Mouse (Mus musculus) forebrain, embryonic 12.5 days (tissue): ENCODE results near the gene Hmgcl. TPM values are rescaled to one million over a fixed set of nuclear protein-coding genes. Genes with fewer than 3 reads are reported as not detected.
"Not testable (repeated sequence)": the region's sequence is repeated elsewhere in the genome, so short reads cannot be mapped to it uniquely, and the experiment has no call there.

Source experiments
- ATAC-seq: fragments of 200-750 bp; cut with Nextera tagmentation; 2 replicates; pipeline ENCODE4 v1.8.0; 2017; ENCODE audit warnings: moderate TSS enrichment; ENCODE audit not compliant: low FRiP score
- H3K27ac ChIP-seq: fragments of 300-500 bp; sonication (generic); 2 replicates; pipeline ENCODE4 v1.5.1; 2016; ENCODE audit warnings: mild to moderate bottlenecking
- H3K27me3 ChIP-seq: fragments of 300-500 bp; sonication (generic); 2 replicates; pipeline ENCODE4 v1.6.1; 2016; ENCODE audit warnings: mild to moderate bottlenecking
- H3K36me3 ChIP-seq: fragments of 300-500 bp; sonication (generic); replicated peaks from 2 replicates; pipeline ENCODE4 v1.6.1; 2016; ENCODE audit warnings: mild to moderate bottlenecking
- H3K4me1 ChIP-seq: fragments of 300-500 bp; sonication (generic); 2 replicates; pipeline ENCODE4 v1.6.1; 2016
- H3K4me2 ChIP-seq: fragments of 300-500 bp; sonication (generic); 2 replicates; pipeline ENCODE4 v1.6.1; 2016; ENCODE audit warnings: mild to moderate bottlenecking, moderate library complexity
- H3K4me3 ChIP-seq: fragments of 300-500 bp; sonication (generic); replicated peaks from 2 replicates; pipeline ENCODE4 v1.5.1; 2016; ENCODE audit warnings: mild to moderate bottlenecking
- H3K9ac ChIP-seq: fragments of 300-500 bp; sonication (generic); 2 replicates; pipeline ENCODE4 v1.6.1; 2016; ENCODE audit warnings: mild to moderate bottlenecking
- H3K9me3 ChIP-seq: fragments of 300-500 bp; sonication (generic); 2 replicates; pipeline ENCODE4 v1.6.1; 2016
- WGBS: fragments of 180-500 bp; shearing (Covaris S2); methylation state at CpG from one replicate; pipeline ENCODE4 v1.1.7; 2016; 5-methylcytosine and 5-hydroxymethylcytosine counted together
- polyA plus RNA-seq: library from polyadenylated mRNA; unstranded; fragments of >200 nt; fragmentation: Nextera tagmentation; extraction: Ambion mirVana; gene quantifications from 2 replicates; pipeline ENCODE4 v1.2.1, GENCODE M21; 2016

Gene Hmgcl
- polyA plus RNA-seq, 1 experiment from 2014 or later = 55.8 TPM

DNA sequence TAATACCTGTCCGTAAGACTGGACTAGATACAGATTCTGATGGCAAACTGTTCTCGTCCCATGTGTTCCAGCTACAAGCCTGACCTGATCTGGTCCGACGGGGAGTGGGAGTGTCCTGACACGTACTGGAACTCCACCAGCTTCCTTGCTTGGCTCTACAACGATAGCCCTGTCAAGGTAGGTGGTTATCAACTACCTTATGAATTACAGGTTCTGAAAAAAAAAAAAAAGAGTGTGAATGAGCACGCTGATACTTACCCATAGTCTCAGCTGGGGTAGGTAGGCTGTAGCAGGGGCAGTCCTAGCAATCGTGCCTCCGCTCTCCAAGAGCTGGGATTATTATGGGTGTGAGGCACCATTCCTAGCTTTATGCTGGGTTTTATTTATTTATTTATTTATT, 16.4 kb upstream of the Hmgcl start:
- Histone ChIP-seq H3K36me3 (peaks cover 31% of the 10 kb centered on the region), H3K27me3 (no peaks in the 10 kb centered on the region), H3K9ac (no peak overlapping the region), H3K9me3 (no peaks in the 10 kb centered on the region), H3K27ac (no peak overlapping the region), H3K4me2 (no peak overlapping the region), H3K4me1 (no peaks in the 10 kb centered on the region), H3K4me3 (no peak overlapping the region)
- WGBS = 94% methylated on average over 9 of the region's 9 CpGs
- ATAC-seq = no peak

DNA sequence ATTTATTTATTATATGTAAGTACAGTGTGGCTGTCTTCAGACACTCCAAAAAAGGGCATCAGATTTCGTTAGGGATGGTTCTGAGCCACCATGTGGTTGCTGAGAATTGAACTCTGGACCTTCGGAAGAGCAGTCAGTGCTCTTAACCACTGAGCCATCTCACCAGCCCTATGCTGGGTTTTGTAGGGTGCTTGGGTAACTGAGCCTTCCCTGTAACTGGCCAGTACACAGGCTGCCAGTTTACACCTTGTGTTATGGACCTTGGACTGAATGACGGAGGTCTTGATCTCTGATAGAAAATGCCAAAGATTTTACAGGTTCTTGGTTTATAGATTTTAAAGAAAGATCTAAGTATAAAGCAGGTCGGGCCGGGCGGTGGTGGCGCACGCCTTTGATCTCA, 16.0 kb upstream of the Hmgcl start:
- Histone ChIP-seq H3K27ac (no peak overlapping the region), H3K27me3 (no peaks in the 10 kb centered on the region), H3K9me3 (no peaks in the 10 kb centered on the region), H3K36me3 (peaks cover 31% of the 10 kb centered on the region), H3K4me2 (no peak overlapping the region), H3K4me1 (peaks cover 4% of the 10 kb centered on the region), H3K4me3 (no peak overlapping the region), H3K9ac (no peak overlapping the region)
- 93% methylated on average over 8 of the region's 8 CpGs for WGBS
- ATAC-seq = no peak

DNA sequence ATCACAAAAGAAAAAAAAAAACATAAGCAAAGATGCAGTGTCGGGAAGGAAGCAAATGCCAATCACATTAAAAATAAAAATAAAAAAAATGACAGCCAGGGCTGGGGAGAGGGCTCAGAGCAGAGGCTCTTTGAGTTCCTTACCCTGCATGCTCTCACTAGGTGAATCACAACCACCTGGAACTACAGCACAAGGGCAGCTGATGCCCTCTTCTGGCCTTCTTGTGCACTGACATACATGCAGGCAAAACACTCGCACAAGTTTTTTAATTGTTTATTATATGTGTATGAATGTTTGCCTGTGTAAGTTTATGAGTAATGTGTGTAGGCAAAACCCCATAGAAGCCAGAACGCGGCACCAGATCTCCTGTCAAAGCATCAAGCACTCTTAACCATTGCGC, 14.4 kb upstream of the Hmgcl start:
- Histone ChIP-seq H3K4me3 (no peak overlapping the region), H3K36me3 (peaks cover 34% of the 10 kb centered on the region), H3K9ac (no peak overlapping the region), H3K4me1 (peaks cover 7% of the 10 kb centered on the region), H3K4me2 (no peak overlapping the region), H3K9me3 (no peaks in the 10 kb centered on the region), H3K27ac (no peak overlapping the region), H3K27me3 (no peaks in the 10 kb centered on the region)
- no peak for ATAC-seq
- 68% methylated on average over 5 of the region's 5 CpGs for WGBS

DNA sequence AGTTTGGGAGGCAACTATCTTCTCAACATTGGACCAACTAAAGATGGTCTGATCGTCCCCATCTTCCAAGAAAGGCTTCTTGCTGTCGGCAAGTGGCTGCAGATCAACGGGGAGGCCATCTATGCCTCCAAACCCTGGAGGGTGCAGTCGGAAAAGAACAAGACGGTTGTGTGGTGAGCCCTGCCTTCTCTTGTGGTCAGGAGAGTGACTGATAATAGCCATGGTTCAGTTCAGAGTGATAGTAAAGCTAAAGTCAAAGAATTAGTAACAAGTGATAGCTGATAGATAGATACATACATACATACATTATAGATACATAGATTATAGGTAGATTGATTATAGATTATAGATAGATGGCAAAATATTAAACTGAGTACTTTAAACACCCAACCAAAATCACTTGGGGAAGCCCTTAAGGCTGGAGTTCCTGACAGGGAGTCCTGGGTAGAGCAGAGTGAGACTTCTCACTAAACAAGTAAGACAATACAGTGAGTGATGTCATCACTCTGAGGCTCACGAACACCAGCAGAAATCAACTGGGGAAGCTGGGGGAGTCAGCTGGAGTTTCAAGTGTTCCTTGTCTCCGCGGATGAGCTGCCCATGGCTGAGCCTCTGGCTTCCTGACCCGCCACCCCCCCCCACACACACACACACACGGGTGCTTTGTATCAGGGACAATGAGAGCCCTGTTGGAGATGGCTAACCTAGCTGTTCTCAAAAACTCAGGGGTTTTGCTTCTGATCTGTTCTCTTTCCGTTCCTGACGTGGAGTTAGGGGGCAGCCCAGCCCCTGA, 11.3 kb upstream of the Hmgcl start:
- Histone ChIP-seq H3K9ac (no peak overlapping the region; the same call in 1 of the 2 replicates), H3K4me1 (peaks cover 7% of the 10 kb centered on the region), H3K9me3 (no peaks in the 10 kb centered on the region), H3K36me3 (peaks cover 50% of the 10 kb centered on the region), H3K27ac (no peak overlapping the region), H3K27me3 (no peaks in the 10 kb centered on the region), H3K4me2 (no peak overlapping the region), H3K4me3 (no peak overlapping the region)
- no peak for ATAC-seq
- 46% methylated on average over 12 of the region's 12 CpGs for WGBS

DNA sequence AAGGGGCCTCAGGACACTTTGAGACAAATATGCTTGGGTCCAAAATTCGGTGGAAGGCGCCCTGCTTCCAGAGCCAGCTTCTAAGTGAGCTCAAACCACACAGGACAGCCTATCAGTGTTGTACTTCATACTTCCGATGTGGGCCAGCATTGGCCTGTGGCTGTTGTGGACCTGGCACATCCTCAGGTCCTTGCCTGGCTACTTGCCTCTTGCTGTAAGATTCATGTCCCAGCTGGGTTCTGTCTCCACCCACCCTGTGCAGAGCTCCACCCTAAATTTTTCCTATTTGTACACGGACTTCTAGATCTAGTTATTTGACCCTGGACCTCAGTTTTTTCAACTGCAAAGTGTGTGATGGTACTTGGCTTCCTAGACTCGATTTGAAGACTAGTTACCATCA, 10.7 kb upstream of the Hmgcl start:
- peaks cover 7% of the 10 kb centered on the region for H3K4me1 ChIP-seq
- 67% methylated on average over 5 of the region's 5 CpGs for WGBS
- H3K27ac ChIP-seq = no peak overlapping the region
- H3K27me3 ChIP-seq = no peaks in the 10 kb centered on the region
- H3K9ac ChIP-seq = no peak overlapping the region; the same call in 1 of the 2 replicates
- ATAC-seq = no peak
- no peak overlapping the region for H3K4me2 ChIP-seq
- no peaks in the 10 kb centered on the region for H3K9me3 ChIP-seq
- H3K4me3 ChIP-seq = no peak overlapping the region
- H3K36me3 ChIP-seq = peaks cover 50% of the 10 kb centered on the region

DNA sequence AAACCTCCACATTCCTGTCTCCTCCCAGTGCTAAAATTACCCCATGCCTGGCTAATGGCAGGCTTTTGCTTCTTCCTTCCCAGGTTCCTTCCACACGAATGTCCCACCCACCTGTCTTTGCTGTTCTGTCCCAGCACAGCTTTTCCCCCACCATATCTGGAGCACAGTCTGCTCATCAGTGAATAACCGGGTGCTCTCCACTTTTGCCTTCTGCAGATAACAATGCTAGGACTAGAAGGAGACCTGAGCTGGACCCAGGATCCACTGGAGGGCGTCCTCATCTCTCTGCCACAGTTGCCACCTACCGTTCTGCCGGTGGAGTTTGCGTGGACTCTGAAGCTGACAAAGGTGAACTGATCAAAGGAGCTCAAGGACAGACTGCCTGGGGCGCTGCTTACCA, 7.4 kb upstream of the Hmgcl start:
- no peak overlapping the region for H3K27ac ChIP-seq
- no peak overlapping the region for H3K4me2 ChIP-seq
- H3K36me3 ChIP-seq = peaks cover 33% of the 10 kb centered on the region
- 82% methylated on average over 7 of the region's 7 CpGs for WGBS
- H3K4me3 ChIP-seq = no peak overlapping the region
- H3K9ac ChIP-seq = no peak overlapping the region
- no peaks in the 10 kb centered on the region for H3K27me3 ChIP-seq
- ATAC-seq = no peak
- peaks cover 7% of the 10 kb centered on the region for H3K4me1 ChIP-seq
- no peaks in the 10 kb centered on the region for H3K9me3 ChIP-seq

DNA sequence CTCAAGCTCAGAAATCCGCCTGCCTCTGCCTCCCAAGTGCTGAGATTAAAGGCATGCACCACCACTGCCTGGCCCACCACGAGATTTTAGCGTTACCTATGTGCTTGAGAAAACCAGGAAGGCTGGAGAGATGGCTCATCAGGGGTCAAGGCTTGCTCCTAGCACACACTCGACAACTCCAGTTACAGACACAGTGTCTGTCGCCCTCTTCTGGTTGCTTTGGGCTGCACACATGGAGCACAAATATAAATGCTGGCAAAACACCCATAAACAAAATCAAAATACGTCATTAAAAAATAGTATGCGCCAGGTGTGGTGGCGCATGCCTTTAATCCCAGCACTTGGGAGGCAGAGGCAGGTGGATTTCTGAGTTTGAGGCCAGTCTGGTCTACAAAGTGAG, 5.2 kb upstream of the Hmgcl start:
- H3K4me3 ChIP-seq, H3K27ac ChIP-seq, H3K9me3 ChIP-seq, ATAC-seq, H3K4me1 ChIP-seq, H3K4me2 ChIP-seq, H3K9ac ChIP-seq, H3K27me3 ChIP-seq: not testable (repeated sequence)
- H3K36me3 ChIP-seq = peaks cover 21% of the 10 kb centered on the region
- WGBS = 81% methylated on average over 8 of the region's 8 CpGs

DNA sequence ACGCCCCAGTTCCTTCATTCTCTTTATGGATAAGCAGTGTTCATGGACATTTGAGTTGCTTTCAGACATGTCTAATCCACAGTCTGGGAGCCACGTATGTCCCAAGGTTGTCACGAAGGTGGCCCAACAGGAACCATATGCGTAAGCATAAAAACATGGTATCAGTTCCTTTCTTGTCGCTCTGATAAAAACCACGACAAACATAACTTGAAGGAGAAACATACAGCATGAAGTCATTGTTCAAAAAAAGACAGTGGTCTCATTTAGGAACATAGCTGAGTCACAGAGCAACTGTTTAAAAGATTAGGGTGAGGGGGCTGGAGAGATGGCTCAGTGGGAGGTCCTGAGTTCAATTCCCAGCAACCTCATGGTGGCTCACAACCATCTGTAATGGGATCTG, 4.1 kb upstream of the Hmgcl start:
- peaks cover 21% of the 10 kb centered on the region for H3K36me3 ChIP-seq
- peaks cover 8% of the 10 kb centered on the region; the same call in 1 of the 2 replicates for H3K4me1 ChIP-seq
- ATAC-seq = no peak
- no peak overlapping the region for H3K4me3 ChIP-seq
- no peaks in the 10 kb centered on the region for H3K27me3 ChIP-seq
- no peak overlapping the region for H3K9ac ChIP-seq
- 89% methylated on average over 6 of the region's 6 CpGs for WGBS
- H3K9me3 ChIP-seq = no peaks in the 10 kb centered on the region
- no peak overlapping the region for H3K4me2 ChIP-seq
- no peak overlapping the region for H3K27ac ChIP-seq

DNA sequence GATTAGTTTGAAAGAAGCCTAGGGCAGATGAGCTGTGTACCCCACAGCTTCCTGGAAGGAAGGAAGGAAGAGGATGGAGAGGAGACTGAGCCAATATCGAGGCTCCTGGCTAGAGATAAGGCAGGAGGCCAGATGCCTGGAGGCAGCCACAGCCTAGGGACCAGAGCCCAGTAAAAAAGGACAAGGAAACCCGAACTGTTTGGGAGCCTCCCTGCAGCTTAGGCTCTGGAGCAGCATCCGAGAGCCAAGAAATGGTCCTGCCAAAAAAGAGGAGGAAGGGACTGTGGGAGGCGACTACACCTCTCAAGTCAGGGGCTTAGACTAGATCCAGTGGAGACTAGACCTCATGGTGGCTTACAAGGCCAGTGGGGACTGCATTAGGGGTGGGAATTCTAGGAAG, 2.9 kb upstream of the Hmgcl start:
- WGBS = 63% methylated on average over 4 of the region's 4 CpGs
- no peak for ATAC-seq

DNA sequence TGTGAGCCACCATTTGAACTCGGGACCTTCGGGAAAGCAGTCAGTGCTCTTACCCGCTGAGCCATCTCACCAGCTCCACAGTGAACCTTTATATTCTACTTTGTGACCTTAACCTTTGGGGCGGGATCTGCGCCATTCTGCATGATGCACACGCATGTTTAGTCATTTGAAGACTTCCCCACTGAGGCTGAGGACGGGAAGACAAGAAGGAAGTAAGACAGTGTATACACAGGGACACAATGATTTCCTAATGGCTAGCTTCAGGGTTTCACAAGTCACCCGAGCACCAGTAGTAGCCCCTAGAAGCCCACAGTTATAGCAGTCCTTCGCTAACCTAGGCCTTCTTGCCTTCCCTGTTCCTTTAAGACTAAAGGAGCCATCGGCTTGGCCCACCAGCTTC, 542 bp upstream of the Hmgcl start:
- Histone ChIP-seq H3K4me2 (peak overlapping the region; percentile 89), H3K36me3 (peaks cover 5% of the 10 kb centered on the region; the same call in 1 of the 2 replicates), H3K4me1 (peaks cover 8% of the 10 kb centered on the region; the same call in 1 of the 2 replicates), H3K27ac (peak overlapping the region; percentile 21; the same call in 1 of the 2 replicates), H3K9ac (peak overlapping the region; percentile 72), H3K4me3 (peak overlapping the region; percentile 77), H3K27me3 (no peaks in the 10 kb centered on the region), H3K9me3 (no peaks in the 10 kb centered on the region)
- peak; percentile 16; the same call in 1 of the 2 replicates for ATAC-seq
- 78% methylated on average over 10 of the region's 10 CpGs for WGBS

More for the DNA sequence above, 2.9 kb upstream of the Hmgcl start:
- no peak overlapping the region for H3K4me3 ChIP-seq
- peaks cover 16% of the 10 kb centered on the region for H3K36me3 ChIP-seq
- H3K9ac ChIP-seq = no peak overlapping the region
- H3K9me3 ChIP-seq = no peaks in the 10 kb centered on the region
- H3K27ac ChIP-seq = no peak overlapping the region
- no peaks in the 10 kb centered on the region for H3K27me3 ChIP-seq
- H3K4me2 ChIP-seq = no peak overlapping the region
- H3K4me1 ChIP-seq = peaks cover 8% of the 10 kb centered on the region; the same call in 1 of the 2 replicates

DNA sequence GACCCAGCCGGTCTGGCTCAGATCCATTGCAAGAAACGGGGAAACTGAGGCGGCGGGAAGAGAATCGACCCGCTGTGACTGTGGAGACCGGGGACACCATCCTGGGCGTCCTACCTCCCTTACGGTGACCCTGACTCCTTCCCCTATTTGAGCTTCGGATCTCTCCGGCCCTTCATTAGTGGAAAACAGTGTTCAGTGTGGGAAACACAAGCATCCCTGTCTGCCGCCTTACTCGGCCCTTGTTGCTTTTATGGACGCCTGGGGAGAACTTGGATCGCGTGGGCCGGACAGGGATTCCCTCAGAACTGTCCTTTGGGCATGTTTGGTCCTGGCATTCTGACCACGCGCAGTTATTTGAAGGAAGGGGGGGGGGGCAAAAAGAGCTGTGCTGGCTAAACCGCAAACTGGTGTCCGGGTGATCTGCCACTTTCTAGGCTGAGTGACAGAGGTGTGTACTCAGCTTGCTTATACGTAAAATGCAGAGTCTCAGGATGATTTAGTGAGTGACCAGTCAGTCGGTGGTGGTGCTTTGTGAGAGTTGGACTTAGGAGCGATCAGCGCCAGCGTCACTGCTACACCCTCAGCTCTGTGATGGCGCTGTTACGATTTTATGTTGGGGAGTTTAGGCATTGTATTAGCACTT, 532 bp downstream of the Hmgcl start:
- no peak for ATAC-seq
- 2% methylated on average over 28 of the region's 28 CpGs for WGBS
- Histone ChIP-seq H3K36me3 (peaks cover 8% of the 10 kb centered on the region), H3K27ac (peak overlapping the region; percentile 27), H3K27me3 (no peaks in the 10 kb centered on the region), H3K9me3 (no peaks in the 10 kb centered on the region), H3K9ac (peak overlapping the region; percentile 72), H3K4me2 (peak overlapping the region; percentile 89), H3K4me1 (peaks cover 8% of the 10 kb centered on the region; the same call in 1 of the 2 replicates), H3K4me3 (peak overlapping the region; percentile 77)

DNA sequence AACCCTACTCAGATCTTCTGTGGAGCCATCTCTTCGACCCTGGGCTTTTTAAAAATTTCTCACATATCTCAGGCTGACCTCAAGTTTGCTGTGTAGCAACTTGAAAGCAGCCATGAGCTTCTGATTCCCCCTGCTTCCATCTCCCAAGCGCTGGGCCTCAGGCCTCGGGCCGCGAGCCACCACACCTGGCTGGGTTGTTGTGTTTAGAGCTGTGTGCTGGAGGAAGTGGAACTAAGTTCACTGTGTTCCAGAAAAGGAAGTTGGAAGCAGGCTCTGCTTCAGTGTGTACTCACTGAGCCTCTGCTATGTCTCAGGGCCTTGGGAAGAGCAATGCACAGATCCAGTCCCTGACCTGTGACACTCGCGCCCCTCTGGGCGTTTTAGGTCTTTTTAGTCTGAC, 1.9 kb downstream of the Hmgcl start:
- no peak overlapping the region for H3K27ac ChIP-seq
- no peak for ATAC-seq
- H3K4me1 ChIP-seq = peaks cover 8% of the 10 kb centered on the region; the same call in 1 of the 2 replicates
- H3K4me3 ChIP-seq = no peak overlapping the region
- 95% methylated on average over 8 of the region's 8 CpGs for WGBS
- H3K27me3 ChIP-seq = no peaks in the 10 kb centered on the region
- H3K9me3 ChIP-seq = no peaks in the 10 kb centered on the region
- peaks cover 18% of the 10 kb centered on the region for H3K36me3 ChIP-seq
- H3K9ac ChIP-seq = 0 out of 2 replicates have a peak overlapping the region, but pooled peaks have one; percentile 17
- no peak overlapping the region for H3K4me2 ChIP-seq
